Mouse (Mus musculus) limb, embryonic 11.5 days (tissue): ENCODE measurements around the gene Glis2. TPM values are rescaled to one million over a fixed set of nuclear protein-coding genes. Genes with fewer than 3 reads are reported as not detected.

ENCODE experiments used
- ATAC-seq: fragments of 200-750 bp; cut with Nextera tagmentation; 2 replicates; pipeline ENCODE4 v1.8.0; 2017; ENCODE audit warnings: low read depth; ENCODE audit not compliant: insufficient number of reproducible peaks, low FRiP score, low TSS enrichment
- DNase-seq: peaks from one replicate; pipeline ENCODE4 v3.0.0-alpha.2; 2015; ENCODE audit warnings: low spot score
- H3K27ac ChIP-seq: fragments of 300-500 bp; sonication (generic); replicated peaks from 2 replicates; pipeline ENCODE4 v1.5.1; 2014; ENCODE audit warnings: low read depth, mild to moderate bottlenecking, low read length
- H3K27me3 ChIP-seq: fragments of 300-500 bp; sonication (generic); 2 replicates; pipeline ENCODE4 v1.6.1; 2014; ENCODE audit warnings: mild to moderate bottlenecking, low read length, mixed read lengths; ENCODE audit not compliant: control insufficient read depth, insufficient read depth
- H3K36me3 ChIP-seq: fragments of 300-500 bp; sonication (generic); 2 replicates; pipeline ENCODE4 v1.6.1; 2014; ENCODE audit warnings: mild to moderate bottlenecking, low read length, moderate library complexity, mixed read lengths; ENCODE audit not compliant: control insufficient read depth, insufficient read depth
- H3K4me1 ChIP-seq: fragments of 300-500 bp; sonication (generic); 2 replicates; pipeline ENCODE4 v1.6.1; 2014; ENCODE audit warnings: low read length, mixed read lengths; ENCODE audit not compliant: control insufficient read depth, insufficient read depth
- H3K4me2 ChIP-seq: fragments of 300-500 bp; sonication (generic); 2 replicates; pipeline ENCODE4 v1.6.1; 2014; ENCODE audit warnings: low read depth, mild to moderate bottlenecking, moderate library complexity; ENCODE audit not compliant: severe bottlenecking
- H3K4me3 ChIP-seq: fragments of 300-500 bp; sonication (generic); 2 replicates; pipeline ENCODE4 v1.5.1; 2014; ENCODE audit warnings: low read depth, low read length
- H3K9ac ChIP-seq: fragments of 300-500 bp; sonication (generic); 2 replicates; pipeline ENCODE4 v1.6.1; 2014; ENCODE audit warnings: mild to moderate bottlenecking, low read length
- H3K9me3 ChIP-seq: fragments of 300-500 bp; sonication (generic); 2 replicates; pipeline ENCODE4 v1.6.1; 2016; ENCODE audit warnings: low read length; ENCODE audit not compliant: control insufficient read depth
- WGBS: fragments of 180-500 bp; shearing (Covaris S2); extraction: QIAGEN DNeasy Blood & Tissue Kit; methylation state at CpG from one replicate; pipeline ENCODE4 v1.1.7; 2014; 5-methylcytosine and 5-hydroxymethylcytosine counted together
- polyA plus RNA-seq: library from polyadenylated mRNA; unstranded; fragments of >200 nt; fragmentation: Nextera tagmentation; extraction: Ambion mirVana; gene quantifications from 2 replicates; pipeline ENCODE4 v1.2.1, GENCODE M21; 2014

Gene Glis2
- polyA plus RNA-seq, 1 experiment from 2014 or later: 27.4 TPM

DNA sequence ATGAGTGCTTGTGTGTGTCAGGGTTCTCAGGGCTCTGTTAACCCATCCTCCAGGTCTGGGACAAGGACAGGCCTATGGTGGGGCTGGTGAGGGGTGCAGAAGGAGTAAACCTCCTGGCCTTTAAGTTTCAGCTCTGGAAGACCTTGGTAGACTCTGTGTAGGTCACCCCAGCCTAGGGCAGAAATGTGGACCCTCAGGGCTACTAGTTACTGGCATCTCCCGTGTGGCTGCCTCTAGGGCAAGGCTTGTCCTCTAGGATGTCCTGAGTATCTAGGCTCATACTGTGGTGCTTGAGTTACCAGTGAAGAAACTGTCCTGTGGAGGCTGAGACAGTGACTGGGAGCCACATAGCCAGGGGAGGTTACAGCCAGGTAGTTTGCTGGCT, 8.9 kb downstream of the Glis2 start:
- Histone ChIP-seq H3K4me2 (peak overlapping the region; percentile 28), H3K9me3 (no peaks in the 10 kb centered on the region), H3K4me3 (no peak overlapping the region), H3K27ac (peak overlapping the region; percentile 90), H3K27me3 (no peaks in the 10 kb centered on the region), H3K36me3 (no peaks in the 10 kb centered on the region), H3K9ac (no peak overlapping the region), H3K4me1 (peaks cover 85% of the 10 kb centered on the region)
- DNase-seq: no peak
- WGBS: 58% methylated on average over 1 of the region's 1 CpGs
- ATAC-seq: peak; percentile 4; the same call in 1 of the 2 replicates

DNA sequence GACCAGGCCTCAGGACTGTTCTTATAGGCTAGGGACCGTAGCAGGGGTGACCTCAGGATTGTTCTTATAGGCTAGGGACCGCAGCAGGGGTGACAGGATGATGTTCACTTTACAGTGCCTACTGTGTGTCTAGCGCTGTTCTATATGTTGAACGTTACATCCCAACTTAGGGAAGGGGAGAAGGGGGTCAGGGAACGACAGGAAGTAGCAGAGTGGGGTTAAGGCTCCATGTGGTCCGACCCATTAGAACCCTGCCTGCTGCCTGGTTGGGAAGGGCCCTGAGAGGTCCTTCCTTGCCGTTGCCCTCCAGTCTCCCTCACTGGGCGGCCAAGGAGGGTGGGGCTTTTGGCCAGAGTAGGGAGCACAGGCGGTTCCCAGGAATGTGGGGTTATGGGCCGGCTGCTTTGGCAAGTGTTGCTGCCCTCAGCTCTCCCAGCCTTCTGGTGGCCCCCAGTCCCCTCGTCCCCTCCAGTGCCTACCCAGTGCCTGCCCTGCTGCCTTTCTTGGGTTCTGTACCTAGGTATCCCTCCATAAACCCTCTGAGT, 9.9 kb downstream of the Glis2 start:
- no peak overlapping the region for H3K4me3 ChIP-seq
- peaks cover 77% of the 10 kb centered on the region for H3K4me1 ChIP-seq
- WGBS: 73% methylated on average over 11 of the region's 11 CpGs
- no peak for ATAC-seq
- peak overlapping the region; percentile 90 for H3K27ac ChIP-seq
- no peak for DNase-seq
- H3K9me3 ChIP-seq: no peaks in the 10 kb centered on the region
- no peaks in the 10 kb centered on the region for H3K36me3 ChIP-seq
- H3K4me2 ChIP-seq: peak overlapping the region; percentile 5; the same call in 1 of the 2 replicates
- 0 out of 2 replicates have a peak overlapping the region, but pooled peaks have one; percentile 17 for H3K9ac ChIP-seq
- no peaks in the 10 kb centered on the region for H3K27me3 ChIP-seq

DNA sequence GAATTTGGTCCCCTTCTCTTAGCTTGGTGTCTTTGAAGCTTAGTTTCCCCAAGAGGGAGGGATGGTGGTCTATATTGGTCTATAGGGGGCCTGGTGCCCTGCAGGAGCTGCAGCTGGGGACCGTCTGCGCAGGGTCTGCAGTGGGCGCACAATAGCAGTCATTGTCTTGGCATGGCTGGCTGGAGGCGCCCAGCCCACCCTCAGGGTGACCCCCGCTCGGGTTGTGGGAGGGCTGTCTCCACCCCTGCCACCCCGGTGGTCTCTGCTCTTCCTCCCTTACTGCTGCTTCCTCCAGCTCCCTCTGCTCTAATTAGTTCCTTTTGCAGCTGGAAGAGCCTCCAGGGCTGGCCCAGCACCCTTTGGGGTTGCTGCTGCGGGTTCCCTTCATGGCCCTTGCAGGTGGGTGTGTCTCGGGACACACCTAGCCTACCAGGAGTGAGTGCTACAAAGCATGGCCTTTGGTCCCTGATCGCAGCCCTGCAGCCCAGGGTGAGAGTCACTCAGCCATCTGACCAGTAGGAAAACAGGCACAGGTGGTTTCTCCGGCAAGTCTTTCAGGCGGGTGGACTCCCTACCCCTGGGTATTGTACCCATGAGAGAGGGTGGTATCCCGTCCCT, 11.1 kb downstream of the Glis2 start:
- Histone ChIP-seq H3K9me3 (no peaks in the 10 kb centered on the region), H3K36me3 (no peaks in the 10 kb centered on the region), H3K4me2 (no peak overlapping the region), H3K27me3 (no peaks in the 10 kb centered on the region), H3K9ac (no peak overlapping the region), H3K4me1 (peaks cover 71% of the 10 kb centered on the region), H3K4me3 (no peak overlapping the region), H3K27ac (peak overlapping the region; percentile 50)
- DNase-seq (no peak), ATAC-seq (no peak)
- WGBS: 41% methylated on average over 12 of the region's 13 CpGs

DNA sequence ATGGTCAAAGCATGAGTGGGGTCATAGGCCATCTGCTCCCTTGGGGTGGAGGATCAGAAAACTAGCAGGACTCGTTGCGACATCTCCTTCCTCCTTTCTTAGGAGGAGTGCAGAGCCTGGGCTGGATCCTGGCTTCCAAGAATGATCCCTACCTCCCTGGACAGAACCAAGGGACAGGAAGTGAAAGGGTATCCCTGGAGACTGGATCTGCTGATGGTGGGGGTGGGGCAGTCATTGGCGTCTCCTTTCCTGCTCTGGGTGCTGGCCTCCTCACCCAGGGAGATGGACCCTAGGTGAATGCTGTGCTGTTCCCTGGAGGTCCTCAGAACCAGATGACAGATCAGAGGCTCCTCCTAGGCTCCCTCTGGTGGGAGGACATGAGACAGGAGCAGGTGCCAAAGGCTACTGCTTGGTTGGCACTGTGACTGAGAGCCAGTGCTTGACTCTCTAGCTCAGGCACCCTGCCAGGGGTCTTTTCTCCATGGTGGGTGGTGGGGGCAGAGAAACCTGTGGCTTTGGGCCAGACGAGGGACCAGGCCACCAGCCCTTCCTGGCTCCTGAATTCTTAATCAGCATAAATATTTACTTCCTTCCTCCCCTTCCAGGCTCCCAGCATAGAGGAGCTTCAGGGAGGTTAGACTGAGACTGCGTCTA, 12.0 kb downstream of the Glis2 start:
- ATAC-seq: no peak
- H3K9me3 ChIP-seq: no peaks in the 10 kb centered on the region
- no peak overlapping the region for H3K9ac ChIP-seq
- no peak overlapping the region for H3K4me3 ChIP-seq
- H3K4me1 ChIP-seq: peaks cover 62% of the 10 kb centered on the region
- no peak for DNase-seq
- no peak overlapping the region for H3K27ac ChIP-seq
- H3K4me2 ChIP-seq: no peak overlapping the region
- 43% methylated on average over 5 of the region's 5 CpGs for WGBS
- H3K36me3 ChIP-seq: peaks cover 5% of the 10 kb centered on the region; the same call in 1 of the 2 replicates
- H3K27me3 ChIP-seq: no peaks in the 10 kb centered on the region

DNA sequence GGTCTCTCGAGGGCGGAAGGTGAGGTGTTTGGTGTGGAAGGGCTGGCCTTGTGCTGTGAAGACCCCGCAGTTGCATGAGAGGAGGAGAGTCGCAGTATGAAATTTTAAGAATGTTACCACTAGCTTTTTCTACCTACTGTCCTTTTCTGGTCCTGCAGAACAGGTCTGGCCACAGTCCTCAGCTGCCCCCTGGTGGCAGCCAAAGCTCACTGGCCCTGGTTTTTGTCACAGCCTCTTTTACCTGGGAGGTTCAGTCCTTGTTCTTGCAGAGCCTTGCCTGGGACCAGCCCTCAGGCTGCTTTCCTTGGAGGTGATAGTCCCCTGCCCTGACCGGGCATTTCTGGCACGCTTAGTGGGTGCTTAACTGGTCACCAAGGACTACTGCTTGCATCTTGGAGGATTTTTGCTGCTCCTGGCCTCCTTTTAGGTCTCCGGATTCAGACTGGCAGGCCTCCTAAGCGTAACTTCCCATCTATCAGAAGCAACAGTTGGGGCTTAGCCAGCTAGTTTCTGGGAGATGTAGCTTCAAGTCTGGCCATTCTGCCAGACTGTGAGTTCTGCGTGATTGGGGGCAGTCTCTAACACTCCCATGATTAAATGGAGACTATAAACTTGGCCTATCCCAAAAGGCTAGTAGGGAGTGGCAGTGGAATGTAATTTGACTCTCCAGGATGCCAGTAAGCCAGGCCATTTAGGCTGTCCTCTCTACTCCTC, 13.5 kb downstream of the Glis2 start:
- ATAC-seq: peak; percentile 18; the same call in 1 of the 2 replicates
- WGBS: 43% methylated on average over 9 of the region's 9 CpGs
- no peak overlapping the region for H3K4me3 ChIP-seq

DNA sequence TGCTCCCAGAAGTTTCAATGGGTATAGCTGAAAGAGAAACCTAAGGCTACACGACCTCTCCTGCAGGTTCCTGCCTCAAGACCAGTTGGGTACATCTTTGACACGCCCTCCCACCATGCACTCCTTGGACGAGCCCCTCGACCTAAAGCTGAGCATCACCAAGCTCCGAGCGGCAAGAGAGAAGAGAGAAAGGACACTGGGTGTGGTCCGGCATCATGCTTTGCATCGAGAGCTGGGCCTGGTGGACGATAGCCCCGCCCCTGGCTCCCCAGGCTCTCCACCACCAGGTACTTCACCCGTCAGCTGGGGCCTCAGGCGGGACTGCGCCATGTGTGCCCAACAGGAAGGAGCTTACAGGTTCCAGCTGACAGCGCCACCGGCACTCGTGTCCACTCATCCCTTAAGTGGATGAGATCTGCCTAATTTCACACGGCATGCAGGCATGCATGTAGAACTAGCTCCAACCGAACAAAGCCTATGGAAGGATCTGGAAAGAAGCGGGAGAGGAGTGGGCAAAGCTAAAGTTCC, 14.1 kb downstream of the Glis2 start:
- Histone ChIP-seq H3K4me1 (peaks cover 42% of the 10 kb centered on the region), H3K27me3 (no peaks in the 10 kb centered on the region), H3K27ac (no peak overlapping the region), H3K4me3 (no peak overlapping the region), H3K36me3 (peaks cover 16% of the 10 kb centered on the region), H3K9me3 (no peaks in the 10 kb centered on the region), H3K4me2 (no peak overlapping the region), H3K9ac (no peak overlapping the region)
- ATAC-seq: no peak
- WGBS: 86% methylated on average over 19 of the region's 19 CpGs
- no peak for DNase-seq

More for the DNA sequence above, 13.5 kb downstream of the Glis2 start:
- Histone ChIP-seq H3K4me1 (peaks cover 48% of the 10 kb centered on the region), H3K4me2 (no peak overlapping the region), H3K36me3 (peaks cover 10% of the 10 kb centered on the region), H3K9me3 (no peaks in the 10 kb centered on the region), H3K27ac (no peak overlapping the region), H3K27me3 (no peaks in the 10 kb centered on the region), H3K9ac (0 out of 2 replicates have a peak overlapping the region, but pooled peaks have one; percentile 8)
- DNase-seq: peak; percentile 90

DNA sequence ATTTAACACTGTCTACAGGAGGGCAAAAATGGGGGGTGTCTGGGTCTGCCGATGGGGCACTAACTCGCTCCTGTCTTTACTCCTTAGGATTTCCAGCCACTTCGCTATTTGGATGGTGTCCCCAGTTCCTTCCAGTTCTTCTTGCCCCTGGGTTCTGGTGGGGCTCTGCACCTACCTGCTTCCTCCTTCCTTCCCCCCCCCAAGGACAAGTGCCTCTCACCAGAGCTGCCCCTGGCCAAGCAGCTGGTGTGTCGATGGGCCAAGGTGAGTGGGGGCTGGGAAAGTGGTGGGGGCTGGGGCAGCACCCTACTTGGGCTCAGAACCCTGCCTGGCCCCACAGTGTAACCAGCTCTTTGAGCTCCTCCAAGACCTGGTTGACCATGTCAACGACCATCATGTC, 16.7 kb downstream of the Glis2 start:
- H3K27ac ChIP-seq: no peak overlapping the region
- DNase-seq (no peak), ATAC-seq (no peak)
- no peak overlapping the region for H3K4me2 ChIP-seq
- no peak overlapping the region for H3K9ac ChIP-seq
- H3K4me3 ChIP-seq: no peak overlapping the region
- H3K4me1 ChIP-seq: peaks cover 16% of the 10 kb centered on the region
- H3K9me3 ChIP-seq: no peaks in the 10 kb centered on the region
- 94% methylated on average over 5 of the region's 5 CpGs for WGBS
- H3K36me3 ChIP-seq: peaks cover 26% of the 10 kb centered on the region
- no peaks in the 10 kb centered on the region for H3K27me3 ChIP-seq

DNA sequence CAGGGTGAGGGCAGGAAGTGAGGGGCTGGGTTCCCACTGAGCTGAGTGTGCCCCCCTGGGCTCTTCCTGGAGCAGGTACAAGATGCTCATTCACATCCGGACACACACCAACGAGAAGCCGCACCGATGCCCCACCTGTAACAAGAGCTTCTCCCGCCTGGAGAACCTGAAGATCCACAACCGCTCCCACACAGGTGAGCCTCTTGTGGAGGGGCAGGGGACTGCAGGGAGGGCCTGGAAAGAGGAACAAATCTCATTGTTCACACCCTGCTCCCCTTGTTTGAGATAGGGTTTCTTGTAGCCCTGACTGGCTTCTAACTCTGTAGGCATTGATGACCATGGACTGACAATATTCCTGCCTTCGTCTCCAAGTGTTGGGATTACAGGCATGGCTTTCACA, 17.2 kb downstream of the Glis2 start:
- ATAC-seq: no peak
- Histone ChIP-seq H3K4me1 (peaks cover 11% of the 10 kb centered on the region), H3K27ac (no peak overlapping the region), H3K36me3 (peaks cover 26% of the 10 kb centered on the region), H3K4me3 (no peak overlapping the region), H3K27me3 (no peaks in the 10 kb centered on the region), H3K4me2 (no peak overlapping the region), H3K9me3 (no peaks in the 10 kb centered on the region), H3K9ac (no peak overlapping the region)
- 94% methylated on average over 7 of the region's 7 CpGs for WGBS
- DNase-seq: no peak
